35 mouse cellular contexts compared by ENCODE assay signal in genomic region chr11:100750127-100750526, GRCm38 (mm10). TPM values are rescaled to one million over a fixed set of nuclear protein-coding genes. Genes with fewer than 3 reads are reported as not detected.
DNase-seq lines count a peak whose midpoint lies in the region; ATAC-seq lines count a peak whose summit lies in the region.
"Had no signal": no experiment of that assay in that cellular context is flagged by ENCODE, and none has a peak within 500 bp of the region (broad histone marks: within the 10 kb centered on the region; RNA-seq: fewer than 3 reads in every experiment).

No protein-coding gene starts in this region.

- peaks cover 3% of the 10 kb centered on the region for H3K9me3 ChIP-seq in megakaryocyte, embryonic 14.5 days
- H3K9me3 ChIP-seq: embryonic facial prominence, embryonic 13.5 days; embryonic facial prominence, embryonic 15.5 days; forebrain, embryonic 10.5 days; forebrain, embryonic 12.5 days; G1E had no signal

- peak overlapping the region; percentile 8 for H3K4me3 ChIP-seq in megakaryocyte, embryonic 14.5 days (replicated peaks)
- H3K4me3 ChIP-seq: embryonic facial prominence, embryonic 13.5 days; embryonic facial prominence, embryonic 15.5 days; erythroblast, embryonic 14.5 days; forebrain, embryonic 10.5 days; forebrain, embryonic 12.5 days had no signal

- H3K27me3 ChIP-seq in megakaryocyte, embryonic 14.5 days (replicated peaks), result peaks cover 79% of the 10 kb centered on the region
- H3K27me3 ChIP-seq: CH12.LX, Patski had no signal

- peaks cover 23% of the 10 kb centered on the region for H3K4me1 ChIP-seq in megakaryocyte, embryonic 14.5 days
- H3K4me1 ChIP-seq: embryonic facial prominence, embryonic 13.5 days; embryonic facial prominence, embryonic 15.5 days had no signal

- H3K36me3 ChIP-seq in megakaryocyte, embryonic 14.5 days (replicated peaks; ENCODE audit: low read length), result no peaks in the 10 kb centered on the region
- H3K36me3 ChIP-seq: embryonic facial prominence, embryonic 13.5 days; embryonic facial prominence, embryonic 15.5 days; forebrain, embryonic 10.5 days; forebrain, embryonic 12.5 days had no signal

- ATAC-seq in megakaryocyte, adult 5-6 weeks (ENCODE audit: poor library complexity, severe bottlenecking), result no peak
- ATAC-seq: activated CD4-positive, CD25-positive, alpha-beta regulatory T cell, adult 4 months; CD4-positive, CD25-positive, alpha-beta regulatory T cell, adult 4 months; forebrain, embryonic 14.5 days; forebrain, embryonic 16.5 days; Patski had no signal

- DNase-seq in layer of hippocampus, adult 9-11 months, result peak; percentile 70
- no peak for DNase-seq in layer of hippocampus, postnatal 25 days (ENCODE audit: extremely low spot score in 1 of 2, low spot score in 1 of 2)
- DNase-seq in right cerebral cortex, postnatal 25 days, result peak; percentile 52
- DNase-seq in right cerebral cortex, postnatal 10 days (ENCODE audit: low spot score in 2 of 2), result no peak
- DNase-seq in brain, adult 2 months (ENCODE audit: low read depth, low spot score), result peak; percentile 69
- DNase-seq in gastrocnemius, adult 18-20 months (ENCODE audit: low spot score), result no peak
- DNase-seq: adrenal gland, adult 8-10 months; B cell, adult 2 months; cerebellum, adult 11 months; cerebellum, adult 18-20 months; cerebellum, adult 8-10 months; cerebellum, adult 9-11 months; cerebellum, postnatal 14 days; cerebellum, postnatal 36 days; embryo, embryonic 11 days had no signal

RNA-seq across cellular contexts. Expression of gene Kcnh4, which starts 9.6 kb away (rescaled TPM):
- 1 to 10 TPM; 1.1 to 1.8 TPM for total RNA-seq in layer of hippocampus, postnatal 25 days (2021)
- polyA plus RNA-seq in megakaryocyte, embryonic 14.5 days (2012; ENCODE audit: insufficient read depth, low replicate concordance), result 0.43 TPM in 1 of 2 replicates, not detected in the other
- not detected in 2 replicates for total RNA-seq in megakaryocyte, adult 5-6 weeks (2015)
- not detected in 2 replicates for total RNA-seq in megakaryocyte, adult 5-6 weeks (2017)
- not detected for total RNA-seq in gastrocnemius, adult 18-20 months (2021)
- total RNA-seq: common myeloid progenitor, adult 5-6 weeks; G1E had no signal
- polyA plus RNA-seq: CD4-positive, CD25-positive, alpha-beta regulatory T cell, adult 4 months; erythroblast, embryonic 14.5 days; G1E had no signal

RNA-seq across cellular contexts. Expression of gene Rab5c, which starts 12.1 kb away (rescaled TPM):
- 100 to 1,000 TPM; 141 to 152 TPM for total RNA-seq in layer of hippocampus, postnatal 25 days (2021)
- polyA plus RNA-seq in megakaryocyte, embryonic 14.5 days (2012; ENCODE audit: insufficient read depth, low replicate concordance), result 502 and 744 TPM in 2 replicates
- total RNA-seq in megakaryocyte, adult 5-6 weeks (2015), result 167 and 170 TPM in 2 replicates
- total RNA-seq in megakaryocyte, adult 5-6 weeks (2017), result 136 and 142 TPM in 2 replicates
- 10 to 100 TPM; 40.3 to 42.7 TPM for total RNA-seq in gastrocnemius, adult 18-20 months (2021)

RNA-seq across cellular contexts. Expression of gene Hcrt, which starts 12.6 kb away (rescaled TPM):
- total RNA-seq in layer of hippocampus, postnatal 25 days (2021), result not detected
- polyA plus RNA-seq in megakaryocyte, embryonic 14.5 days (2012; ENCODE audit: insufficient read depth, low replicate concordance), result not detected in 2 replicates
- not detected in 2 replicates for total RNA-seq in megakaryocyte, adult 5-6 weeks (2015)
- total RNA-seq in megakaryocyte, adult 5-6 weeks (2017), result not detected in 2 replicates
- not detected for total RNA-seq in gastrocnemius, adult 18-20 months (2021)
- total RNA-seq: adrenal gland, adult 18-20 months; adrenal gland, adult 8-10 months; adrenal gland, postnatal 14 days; adrenal gland, postnatal 36 days; CH12.LX; common myeloid progenitor, adult 5-6 weeks; G1E had no signal
- polyA plus RNA-seq: activated CD4-positive, CD25-positive, alpha-beta regulatory T cell, adult 4 months; CD4-positive, CD25-positive, alpha-beta regulatory T cell, adult 4 months; embryonic facial prominence, embryonic 11.5 days; embryonic facial prominence, embryonic 13.5 days; embryonic facial prominence, embryonic 15.5 days; erythroblast, embryonic 14.5 days; forebrain, embryonic 10.5 days; G1E; Patski had no signal

RNA-seq across cellular contexts. Expression of gene Ghdc, which starts 20.6 kb away (rescaled TPM):
- total RNA-seq in layer of hippocampus, postnatal 25 days (2021), result 1 to 10 TPM; 5.2 to 6.8 TPM
- 2.2 and 7.2 TPM in 2 replicates for polyA plus RNA-seq in megakaryocyte, embryonic 14.5 days (2012; ENCODE audit: insufficient read depth, low replicate concordance)
- total RNA-seq in megakaryocyte, adult 5-6 weeks (2015), result 4.6 and 5.6 TPM in 2 replicates
- total RNA-seq in megakaryocyte, adult 5-6 weeks (2017), result 4.6 and 6.6 TPM in 2 replicates
- total RNA-seq in gastrocnemius, adult 18-20 months (2021), result 1 to 10 TPM; 5.2 to 5.7 TPM

RNA-seq across cellular contexts. Expression of gene Hspb9, which starts 36.5 kb away (rescaled TPM):
- not detected for total RNA-seq in layer of hippocampus, postnatal 25 days (2021)
- 0.54 TPM in 1 of 2 replicates, not detected in the other for polyA plus RNA-seq in megakaryocyte, embryonic 14.5 days (2012; ENCODE audit: insufficient read depth, low replicate concordance)
- not detected in 2 replicates for total RNA-seq in megakaryocyte, adult 5-6 weeks (2015)
- total RNA-seq in megakaryocyte, adult 5-6 weeks (2017), result 0.65 TPM in 1 of 2 replicates, not detected in the other
- not detected for total RNA-seq in gastrocnemius, adult 18-20 months (2021)
- total RNA-seq: adrenal gland, adult 18-20 months; adrenal gland, postnatal 14 days; adrenal gland, postnatal 36 days; CH12.LX; common myeloid progenitor, adult 5-6 weeks had no signal
- polyA plus RNA-seq: brain, embryonic 14.5 days; embryonic facial prominence, embryonic 11.5 days; embryonic facial prominence, embryonic 13.5 days; embryonic facial prominence, embryonic 15.5 days; erythroblast, embryonic 14.5 days; forebrain, embryonic 14.5 days; forebrain, embryonic 16.5 days had no signal

Comparison
In these comparisons a context has a peak if more than half of its experiments do, and no peak if none do; other contexts are left out.
1. DNase-seq: peak in layer of hippocampus, adult 9-11 months (single experiment), right cerebral cortex, postnatal 25 days (single experiment) and brain, adult 2 months (single experiment); none in layer of hippocampus, postnatal 25 days (0 of 2), right cerebral cortex, postnatal 10 days (0 of 2) and gastrocnemius, adult 18-20 months (single experiment).